Mouse (Mus musculus) neural tube, embryonic 13.5 days (tissue): ENCODE results near the gene Mdm2. TPM values are rescaled to one million over a fixed set of nuclear protein-coding genes. Genes with fewer than 3 reads are reported as not detected.

ENCODE experiments used
- ATAC-seq: fragments of 200-750 bp; cut with Nextera tagmentation; 2 replicates; pipeline ENCODE4 v1.8.0; 2017; ENCODE audit warnings: low read depth, mild to moderate bottlenecking, moderate TSS enrichment, moderate library complexity
- H3K27ac ChIP-seq: fragments of 300-500 bp; sonication (generic); replicated peaks from 2 replicates; pipeline ENCODE4 v1.5.1; 2015; ENCODE audit warnings: moderate library complexity, mild to moderate bottlenecking, inconsistent platforms
- H3K27me3 ChIP-seq: fragments of 300-500 bp; sonication (generic); 2 replicates; pipeline ENCODE4 v1.6.1; 2015; ENCODE audit warnings: mild to moderate bottlenecking, inconsistent platforms
- H3K36me3 ChIP-seq: fragments of 300-500 bp; sonication (generic); 2 replicates; pipeline ENCODE4 v1.6.1; 2015; ENCODE audit warnings: mild to moderate bottlenecking, inconsistent platforms
- H3K4me1 ChIP-seq: fragments of 300-500 bp; sonication (generic); replicated peaks from 2 replicates; pipeline ENCODE4 v1.6.1; 2015; ENCODE audit warnings: inconsistent platforms
- H3K4me2 ChIP-seq: fragments of 300-500 bp; sonication (generic); 2 replicates; pipeline ENCODE4 v1.6.1; 2015; ENCODE audit warnings: inconsistent platforms, mild to moderate bottlenecking, moderate library complexity
- H3K4me3 ChIP-seq: fragments of 300-500 bp; sonication (generic); 2 replicates; pipeline ENCODE4 v1.5.1; 2015; ENCODE audit warnings: mild to moderate bottlenecking, inconsistent platforms
- H3K9ac ChIP-seq: fragments of 300-500 bp; sonication (generic); 2 replicates; pipeline ENCODE4 v1.6.1; 2015; ENCODE audit warnings: moderate library complexity, mild to moderate bottlenecking, inconsistent platforms
- H3K9me3 ChIP-seq: fragments of 300-500 bp; sonication (generic); 2 replicates; pipeline ENCODE4 v1.6.1; 2016; ENCODE audit warnings: inconsistent platforms
- WGBS: fragments of 180-500 bp; shearing (Covaris S2); methylation state at CpG from one replicate; pipeline ENCODE4 v1.1.7; 2015; 5-methylcytosine and 5-hydroxymethylcytosine counted together
- polyA plus RNA-seq: library from polyadenylated mRNA; unstranded; fragments of >200 nt; fragmentation: Nextera tagmentation; extraction: Ambion mirVana; gene quantifications from 2 replicates; pipeline ENCODE4 v1.2.1, GENCODE M21; 2015

Gene Mdm2
- polyA plus RNA-seq, 1 experiment from 2014 or later = 52.5 TPM

- ATAC-seq = no peak
Measured at GRCm38 (mm10) chr10:117687577-117687976, 23.0 kb downstream of the Mdm2 start.

GRCm38 (mm10) chr10:117687018-117687417, 23.5 kb downstream of the Mdm2 start:
- ATAC-seq = no peak
- WGBS = 90% methylated on average over 3 of the region's 3 CpGs

More at GRCm38 (mm10) chr10:117687577-117687976, 23.0 kb downstream of the Mdm2 start:
- 91% methylated on average over 7 of the region's 7 CpGs for WGBS
- Histone ChIP-seq H3K9me3 (no peaks in the 10 kb centered on the region), H3K27me3 (no peaks in the 10 kb centered on the region), H3K4me3 (no peak overlapping the region), H3K9ac (no peak overlapping the region), H3K4me2 (no peak overlapping the region), H3K27ac (no peak overlapping the region), H3K4me1 (no peaks in the 10 kb centered on the region), H3K36me3 (peaks cover 50% of the 10 kb centered on the region)

GRCm38 (mm10) chr10:117685849-117686591, 24.5 kb downstream of the Mdm2 start:
- Histone ChIP-seq H3K9me3 (no peaks in the 10 kb centered on the region), H3K4me3 (no peak overlapping the region), H3K27me3 (no peaks in the 10 kb centered on the region), H3K4me2 (no peak overlapping the region), H3K36me3 (peaks cover 36% of the 10 kb centered on the region), H3K4me1 (no peaks in the 10 kb centered on the region), H3K27ac (no peak overlapping the region), H3K9ac (no peak overlapping the region)
- WGBS = 93% methylated on average over 13 of the region's 13 CpGs
- ATAC-seq = no peak

More at GRCm38 (mm10) chr10:117687018-117687417, 23.5 kb downstream of the Mdm2 start:
- no peak overlapping the region for H3K4me2 ChIP-seq
- H3K4me1 ChIP-seq = no peaks in the 10 kb centered on the region
- no peak overlapping the region for H3K4me3 ChIP-seq
- no peak overlapping the region for H3K27ac ChIP-seq
- no peak overlapping the region for H3K9ac ChIP-seq
- H3K27me3 ChIP-seq = no peaks in the 10 kb centered on the region
- no peaks in the 10 kb centered on the region for H3K9me3 ChIP-seq
- peaks cover 45% of the 10 kb centered on the region for H3K36me3 ChIP-seq

GRCm38 (mm10) chr10:117685171-117685848, 25.2 kb downstream of the Mdm2 start:
- no peak overlapping the region for H3K4me3 ChIP-seq
- no peak overlapping the region for H3K27ac ChIP-seq
- WGBS = 93% methylated on average over 15 of the region's 15 CpGs
- peaks cover 28% of the 10 kb centered on the region for H3K36me3 ChIP-seq
- H3K9ac ChIP-seq = no peak overlapping the region
- H3K9me3 ChIP-seq = no peaks in the 10 kb centered on the region
- H3K4me2 ChIP-seq = no peak overlapping the region
- H3K27me3 ChIP-seq = no peaks in the 10 kb centered on the region
- H3K4me1 ChIP-seq = no peaks in the 10 kb centered on the region
- ATAC-seq = no peak

- 91% methylated on average over 19 of the region's 19 CpGs for WGBS
- Histone ChIP-seq H3K36me3 (peaks cover 22% of the 10 kb centered on the region), H3K9me3 (no peaks in the 10 kb centered on the region), H3K9ac (no peak overlapping the region), H3K4me3 (no peak overlapping the region), H3K27ac (no peak overlapping the region), H3K27me3 (no peaks in the 10 kb centered on the region), H3K4me1 (no peaks in the 10 kb centered on the region), H3K4me2 (no peak overlapping the region)
- no peak for ATAC-seq
Measured at GRCm38 (mm10) chr10:117684298-117685170, 26.0 kb downstream of the Mdm2 start.

- 86% methylated on average over 9 of the region's 9 CpGs for WGBS
- Histone ChIP-seq H3K4me2 (no peak overlapping the region), H3K27me3 (no peaks in the 10 kb centered on the region), H3K9ac (no peak overlapping the region), H3K27ac (no peak overlapping the region), H3K9me3 (no peaks in the 10 kb centered on the region), H3K4me3 (no peak overlapping the region), H3K36me3 (peaks cover 13% of the 10 kb centered on the region), H3K4me1 (no peaks in the 10 kb centered on the region)
- ATAC-seq = no peak
Measured at GRCm38 (mm10) chr10:117683734-117684037, 26.9 kb downstream of the Mdm2 start.

GRCm38 (mm10) chr10:117682858-117683733, 27.5 kb downstream of the Mdm2 start:
- Histone ChIP-seq H3K36me3 (peaks cover 8% of the 10 kb centered on the region; the same call in 1 of the 2 replicates), H3K4me1 (no peaks in the 10 kb centered on the region), H3K9me3 (no peaks in the 10 kb centered on the region), H3K27me3 (no peaks in the 10 kb centered on the region), H3K9ac (no peak overlapping the region), H3K4me3 (no peak overlapping the region), H3K27ac (no peak overlapping the region), H3K4me2 (no peak overlapping the region)
- 83% methylated on average over 30 of the region's 30 CpGs for WGBS
- ATAC-seq = no peak

- WGBS = 68% methylated on average over 14 of the region's 14 CpGs
- Histone ChIP-seq H3K27ac (no peak overlapping the region), H3K27me3 (no peaks in the 10 kb centered on the region), H3K4me3 (no peak overlapping the region), H3K9me3 (no peaks in the 10 kb centered on the region), H3K36me3 (no peaks in the 10 kb centered on the region), H3K4me1 (no peaks in the 10 kb centered on the region), H3K9ac (no peak overlapping the region), H3K4me2 (no peak overlapping the region)
- ATAC-seq = no peak
Measured at GRCm38 (mm10) chr10:117681999-117682857, 28.3 kb downstream of the Mdm2 start.

- Histone ChIP-seq H3K4me2 (no peak overlapping the region), H3K4me3 (no peak overlapping the region), H3K27ac (no peak overlapping the region), H3K9ac (no peak overlapping the region), H3K27me3 (no peaks in the 10 kb centered on the region), H3K36me3 (no peaks in the 10 kb centered on the region), H3K9me3 (no peaks in the 10 kb centered on the region), H3K4me1 (peaks cover 3% of the 10 kb centered on the region)
- ATAC-seq = no peak
- WGBS = 93% methylated on average over 3 of the region's 3 CpGs
Measured at GRCm38 (mm10) chr10:117681543-117681942, 29.0 kb downstream of the Mdm2 start.

- no peaks in the 10 kb centered on the region for H3K36me3 ChIP-seq
- H3K9ac ChIP-seq = no peak overlapping the region
- 87% methylated on average over 12 of the region's 12 CpGs for whole genome bisulfite sequencing
- H3K4me1 ChIP-seq = peaks cover 9% of the 10 kb centered on the region
- H3K27me3 ChIP-seq = no peaks in the 10 kb centered on the region
- H3K9me3 ChIP-seq = no peaks in the 10 kb centered on the region
- ATAC-seq = no peak
- H3K27ac ChIP-seq = no peak overlapping the region
- no peak overlapping the region for H3K4me2 ChIP-seq
- no peak overlapping the region for H3K4me3 ChIP-seq
Measured at GRCm38 (mm10) chr10:117680868-117681513, 29.6 kb downstream of the Mdm2 start.
